Mouse (Mus musculus): Measurements from ENCODE around the gene Phf24. TPM values are rescaled to one million over a fixed set of nuclear protein-coding genes. Genes with fewer than 3 reads are reported as not detected.

Phf24 gene
- polyA plus RNA-seq, 1 experiment from 2014 or later: 0.51 TPM

- H3K36me3 ChIP-seq (replicated peaks): no peaks in the 10 kb centered on the region
- no peak overlapping the region for H3K4me3 ChIP-seq
- DNase-seq (ENCODE audit: extremely low spot score, low spot score): no peak
- H3K27me3 ChIP-seq (ENCODE audit: poor library complexity, severe bottlenecking): peaks cover 58% of the 10 kb centered on the region
- peaks cover 23% of the 10 kb centered on the region for H3K4me1 ChIP-seq
- H3K27ac ChIP-seq: no peak overlapping the region
- H3K9me3 ChIP-seq: no peaks in the 10 kb centered on the region
- WGBS: 84% methylated on average over 9 of the region's 9 CpGs
Observed at GRCm38 (mm10) chr4:42920726-42921125, 4.3 kb downstream of the Phf24 start.

- DNase-seq (ENCODE audit: extremely low spot score, low spot score): no peak
- Histone ChIP-seq H3K9me3 (no peaks in the 10 kb centered on the region), H3K4me1 (peaks cover 21% of the 10 kb centered on the region), H3K4me3 (no peak overlapping the region), H3K36me3 (replicated peaks) (no peaks in the 10 kb centered on the region), H3K27ac (no peak overlapping the region), H3K27me3 (ENCODE audit: poor library complexity, severe bottlenecking) (peaks cover 51% of the 10 kb centered on the region)
- WGBS: 82% methylated on average over 2 of the region's 2 CpGs
Observed at GRCm38 (mm10) chr4:42921536-42921935, 5.1 kb downstream of the Phf24 start.

- Histone ChIP-seq H3K4me3 (no peak overlapping the region), H3K27me3 (ENCODE audit: poor library complexity, severe bottlenecking) (peaks cover 47% of the 10 kb centered on the region), H3K27ac (no peak overlapping the region), H3K9me3 (no peaks in the 10 kb centered on the region), H3K36me3 (replicated peaks) (no peaks in the 10 kb centered on the region), H3K4me1 (peaks cover 18% of the 10 kb centered on the region)
- no peak for DNase-seq (ENCODE audit: extremely low spot score, low spot score)
- 79% methylated on average over 6 of the region's 6 CpGs for WGBS
Observed at GRCm38 (mm10) chr4:42922056-42922455, 5.6 kb downstream of the Phf24 start.

- Histone ChIP-seq H3K4me1 (peaks cover 15% of the 10 kb centered on the region), H3K36me3 (replicated peaks) (no peaks in the 10 kb centered on the region), H3K9me3 (no peaks in the 10 kb centered on the region), H3K27me3 (ENCODE audit: poor library complexity, severe bottlenecking) (peaks cover 43% of the 10 kb centered on the region), H3K27ac (no peak overlapping the region), H3K4me3 (no peak overlapping the region)
- DNase-seq (ENCODE audit: extremely low spot score, low spot score): no peak
- 89% methylated on average over 8 of the region's 8 CpGs for WGBS
Observed at GRCm38 (mm10) chr4:42922461-42922860, 6.0 kb downstream of the Phf24 start.

GRCm38 (mm10) chr4:42924095-42924710, 7.7 kb downstream of the Phf24 start:
- WGBS: 66% methylated on average over 13 of the region's 13 CpGs
- no peak overlapping the region for H3K27ac ChIP-seq
- DNase-seq (ENCODE audit: extremely low spot score, low spot score): no peak

GRCm38 (mm10) chr4:42928209-42928608, 11.7 kb downstream of the Phf24 start:
- Histone ChIP-seq H3K27ac (no peak overlapping the region), H3K4me1 (peaks cover 15% of the 10 kb centered on the region), H3K4me3 (no peak overlapping the region), H3K9me3 (no peaks in the 10 kb centered on the region), H3K36me3 (replicated peaks) (no peaks in the 10 kb centered on the region), H3K27me3 (ENCODE audit: poor library complexity, severe bottlenecking) (peaks cover 21% of the 10 kb centered on the region)
- DNase-seq (ENCODE audit: extremely low spot score, low spot score): no peak
- 80% methylated on average over 5 of the region's 5 CpGs for WGBS

More at GRCm38 (mm10) chr4:42924095-42924710, 7.7 kb downstream of the Phf24 start:
- peaks cover 14% of the 10 kb centered on the region for H3K4me1 ChIP-seq
- peaks cover 26% of the 10 kb centered on the region for H3K27me3 ChIP-seq (ENCODE audit: poor library complexity, severe bottlenecking)
- no peaks in the 10 kb centered on the region for H3K36me3 ChIP-seq (replicated peaks)
- no peak overlapping the region for H3K4me3 ChIP-seq
- no peaks in the 10 kb centered on the region for H3K9me3 ChIP-seq

- Histone ChIP-seq H3K9me3 (no peaks in the 10 kb centered on the region), H3K4me3 (no peak overlapping the region), H3K27ac (no peak overlapping the region), H3K4me1 (peaks cover 21% of the 10 kb centered on the region), H3K36me3 (replicated peaks) (no peaks in the 10 kb centered on the region), H3K27me3 (ENCODE audit: poor library complexity, severe bottlenecking) (peaks cover 28% of the 10 kb centered on the region)
- DNase-seq (ENCODE audit: extremely low spot score, low spot score): no peak
- 90% methylated on average over 9 of the region's 9 CpGs for WGBS
Observed at GRCm38 (mm10) chr4:42928952-42929351, 12.5 kb downstream of the Phf24 start.

- WGBS: 75% methylated on average over 8 of the region's 8 CpGs
- DNase-seq (ENCODE audit: extremely low spot score, low spot score): no peak
- Histone ChIP-seq H3K27me3 (ENCODE audit: poor library complexity, severe bottlenecking) (peaks cover 50% of the 10 kb centered on the region), H3K27ac (no peak overlapping the region), H3K4me1 (peaks cover 9% of the 10 kb centered on the region), H3K9me3 (no peaks in the 10 kb centered on the region), H3K36me3 (replicated peaks) (no peaks in the 10 kb centered on the region), H3K4me3 (no peak overlapping the region)
Observed at GRCm38 (mm10) chr4:42932229-42932969, 15.9 kb downstream of the Phf24 start.

GRCm38 (mm10) chr4:42933630-42934029, 17.2 kb downstream of the Phf24 start:
- Histone ChIP-seq H3K27ac (no peak overlapping the region), H3K4me3 (peak overlapping the region; percentile 35; the same call in 1 of the 2 replicates), H3K4me1 (peaks cover 9% of the 10 kb centered on the region), H3K27me3 (ENCODE audit: poor library complexity, severe bottlenecking) (peaks cover 62% of the 10 kb centered on the region), H3K9me3 (no peaks in the 10 kb centered on the region), H3K36me3 (replicated peaks) (no peaks in the 10 kb centered on the region)
- DNase-seq (ENCODE audit: extremely low spot score, low spot score): peak; percentile 49
- WGBS: 9% methylated on average over 22 of the region's 22 CpGs

GRCm38 (mm10) chr4:42941396-42941795, 24.9 kb downstream of the Phf24 start:
- no peak overlapping the region for H3K4me3 ChIP-seq
- peaks cover 7% of the 10 kb centered on the region for H3K4me1 ChIP-seq
- WGBS: 79% methylated on average over 7 of the region's 7 CpGs

GRCm38 (mm10) chr4:42943341-42943740, 26.9 kb downstream of the Phf24 start:
- Histone ChIP-seq H3K27me3 (ENCODE audit: poor library complexity, severe bottlenecking) (peaks cover 35% of the 10 kb centered on the region), H3K27ac (no peak overlapping the region), H3K36me3 (replicated peaks) (no peaks in the 10 kb centered on the region), H3K9me3 (no peaks in the 10 kb centered on the region), H3K4me3 (no peak overlapping the region), H3K4me1 (peaks cover 26% of the 10 kb centered on the region)
- DNase-seq (ENCODE audit: extremely low spot score, low spot score): no peak
- WGBS: 86% methylated on average over 5 of the region's 5 CpGs

More at GRCm38 (mm10) chr4:42941396-42941795, 24.9 kb downstream of the Phf24 start:
- Histone ChIP-seq H3K27me3 (ENCODE audit: poor library complexity, severe bottlenecking) (peaks cover 34% of the 10 kb centered on the region), H3K9me3 (no peaks in the 10 kb centered on the region), H3K36me3 (replicated peaks) (no peaks in the 10 kb centered on the region), H3K27ac (no peak overlapping the region)
- DNase-seq (ENCODE audit: extremely low spot score, low spot score): no peak

GRCm38 (mm10) chr4:42944185-42944584, 27.7 kb downstream of the Phf24 start:
- Histone ChIP-seq H3K27me3 (ENCODE audit: poor library complexity, severe bottlenecking) (peaks cover 32% of the 10 kb centered on the region), H3K9me3 (no peaks in the 10 kb centered on the region), H3K27ac (no peak overlapping the region), H3K4me1 (peaks cover 34% of the 10 kb centered on the region), H3K36me3 (replicated peaks) (no peaks in the 10 kb centered on the region), H3K4me3 (no peak overlapping the region)
- WGBS: 93% methylated on average over 9 of the region's 9 CpGs
- no peak for DNase-seq (ENCODE audit: extremely low spot score, low spot score)

GRCm38 (mm10) chr4:42945043-42945442, 28.6 kb downstream of the Phf24 start:
- 13% methylated on average over 6 of the region's 6 CpGs for WGBS
- Histone ChIP-seq H3K27me3 (ENCODE audit: poor library complexity, severe bottlenecking) (peaks cover 28% of the 10 kb centered on the region), H3K36me3 (replicated peaks) (no peaks in the 10 kb centered on the region), H3K9me3 (no peaks in the 10 kb centered on the region), H3K4me3 (no peak overlapping the region), H3K27ac (no peak overlapping the region), H3K4me1 (peaks cover 41% of the 10 kb centered on the region)
- no peak for DNase-seq (ENCODE audit: extremely low spot score, low spot score)

All from forebrain, embryonic 10.5 days (tissue).